Mouse (Mus musculus) limb, embryonic 10.5 days (tissue): ENCODE results near the gene Pxdc1. TPM values are rescaled to one million over a fixed set of nuclear protein-coding genes. Genes with fewer than 3 reads are reported as not detected.

Experiments
- DNase-seq: peaks from one replicate; pipeline ENCODE4 v3.0.0-alpha.2; 2017; ENCODE audit warnings: low spot score
- H3K27ac ChIP-seq: fragments of 300-500 bp; sonication (generic); 2 replicates; pipeline ENCODE4 v1.5.1; 2016; ENCODE audit warnings: mild to moderate bottlenecking
- H3K27me3 ChIP-seq: fragments of 300-500 bp; sonication (generic); 2 replicates; pipeline ENCODE4 v1.6.1; 2016; ENCODE audit warnings: low read depth, mild to moderate bottlenecking; ENCODE audit not compliant: poor library complexity, severe bottlenecking
- H3K36me3 ChIP-seq: fragments of 300-500 bp; sonication (generic); 2 replicates; pipeline ENCODE4 v1.6.1; 2016; ENCODE audit warnings: mild to moderate bottlenecking, moderate library complexity
- H3K4me1 ChIP-seq: fragments of 300-500 bp; sonication (generic); 2 replicates; pipeline ENCODE4 v1.6.1; 2016
- H3K4me3 ChIP-seq: fragments of 300-500 bp; sonication (generic); 2 replicates; pipeline ENCODE4 v1.5.1; 2016; ENCODE audit warnings: mild to moderate bottlenecking, moderate library complexity
- H3K9me3 ChIP-seq: fragments of 300-500 bp; sonication (generic); replicated peaks from 2 replicates; pipeline ENCODE4 v1.6.1; 2016; ENCODE audit warnings: mild to moderate bottlenecking
- WGBS: fragments of 180-500 bp; shearing (Covaris S2); methylation state at CpG from one replicate; pipeline ENCODE4 v1.1.7; 2016; 5-methylcytosine and 5-hydroxymethylcytosine counted together
- polyA plus RNA-seq: library from polyadenylated mRNA; unstranded; fragments of >200 nt; fragmentation: Nextera tagmentation; extraction: Ambion mirVana; gene quantifications from 2 replicates; pipeline ENCODE4 v1.2.1, GENCODE M21; 2016

The Pxdc1 gene
- polyA plus RNA-seq: 1.9 and 2.5 TPM in 2 replicates

DNA sequence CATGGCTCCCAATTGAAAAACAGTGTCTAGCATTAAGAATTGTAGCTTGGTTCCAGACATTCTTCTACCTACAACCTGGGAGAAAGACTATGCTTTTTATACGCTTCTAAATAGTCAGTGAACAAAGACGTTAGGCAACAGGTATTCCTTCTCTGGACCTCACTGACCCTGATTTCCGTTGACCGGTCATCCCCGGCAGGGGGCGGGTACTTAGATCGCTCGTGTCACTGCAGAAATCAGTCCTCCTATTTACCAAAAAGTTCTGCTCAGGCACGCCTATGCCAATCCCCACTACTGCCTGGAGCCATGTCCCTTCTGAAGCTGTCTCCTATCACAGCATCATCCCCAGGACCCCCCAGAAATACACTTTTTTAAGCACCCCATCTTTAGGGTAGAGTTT is at the start of gene Pxdc1:
TSS of gene Pxdc1 (minus strand) at position 96 of the 400 bp plus-strand sequence.
- DNase-seq: peak; percentile 58
- Histone ChIP-seq H3K36me3 (no peaks in the 10 kb centered on the region), H3K27me3 (peaks cover 62% of the 10 kb centered on the region), H3K4me3 (peak within 1 kb of the TSS; percentile 63), H3K4me1 (peaks cover 29% of the 10 kb centered on the region), H3K9me3 (no peaks in the 10 kb centered on the region), H3K27ac (peak within 1 kb of the TSS; percentile 81)
- WGBS: under 1% methylated on average over 9 of the region's 9 CpGs

DNA sequence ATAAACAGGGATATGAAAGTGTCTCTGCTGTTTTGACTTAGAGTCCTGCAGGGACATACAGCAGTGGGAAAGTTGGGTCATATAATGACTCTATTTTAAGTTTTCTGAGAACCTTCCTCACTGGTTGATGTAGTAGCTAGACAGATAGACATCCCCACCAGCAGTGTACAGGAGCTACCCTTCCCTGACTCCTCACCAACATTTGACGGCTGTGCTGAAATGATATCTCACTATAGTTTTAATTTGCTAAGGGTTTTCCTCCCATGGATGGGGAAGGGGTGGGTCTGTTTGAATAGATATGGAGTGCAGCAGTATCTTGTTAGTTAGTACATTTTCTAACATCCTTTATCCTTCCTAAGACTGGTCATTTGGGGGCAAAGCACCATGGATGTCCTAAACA is 47.3 kb upstream of the Pxdc1 start:
- no peak overlapping the region for H3K4me3 ChIP-seq
- no peak for DNase-seq
- H3K27ac ChIP-seq: no peak overlapping the region
- WGBS: 96% methylated on average over 1 of the region's 1 CpGs
- H3K27me3 ChIP-seq: no peaks in the 10 kb centered on the region
- 0 out of 2 replicates have a peak, but pooled peaks cover 2% of the 10 kb centered on the region for H3K4me1 ChIP-seq
- H3K9me3 ChIP-seq: no peaks in the 10 kb centered on the region
- no peaks in the 10 kb centered on the region for H3K36me3 ChIP-seq

DNA sequence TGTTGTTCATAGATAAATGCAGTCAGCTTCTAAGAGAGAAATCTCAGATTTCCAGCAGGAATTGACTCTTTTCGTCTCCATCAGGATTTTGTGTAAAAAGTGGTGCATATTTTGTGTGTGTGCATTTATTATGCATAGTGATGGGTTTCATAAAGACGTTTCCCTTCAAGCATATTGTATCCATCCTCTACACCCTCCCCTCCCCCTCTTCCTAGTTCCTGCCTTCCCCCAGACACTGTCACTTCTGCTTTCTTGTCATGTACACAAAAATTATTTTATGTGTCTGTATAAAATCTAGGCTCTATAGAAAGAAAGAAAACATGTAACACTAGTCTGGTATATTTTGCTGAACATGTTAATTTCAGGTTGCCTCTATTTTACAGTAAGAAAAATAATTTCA is 46.8 kb upstream of the Pxdc1 start:
- no peaks in the 10 kb centered on the region for H3K9me3 ChIP-seq
- H3K4me1 ChIP-seq: 0 out of 2 replicates have a peak, but pooled peaks cover 2% of the 10 kb centered on the region
- 85% methylated on average over 2 of the region's 2 CpGs for WGBS
- H3K4me3 ChIP-seq: no peak overlapping the region
- no peak overlapping the region for H3K27ac ChIP-seq
- H3K27me3 ChIP-seq: no peaks in the 10 kb centered on the region
- DNase-seq: no peak
- H3K36me3 ChIP-seq: no peaks in the 10 kb centered on the region

DNA sequence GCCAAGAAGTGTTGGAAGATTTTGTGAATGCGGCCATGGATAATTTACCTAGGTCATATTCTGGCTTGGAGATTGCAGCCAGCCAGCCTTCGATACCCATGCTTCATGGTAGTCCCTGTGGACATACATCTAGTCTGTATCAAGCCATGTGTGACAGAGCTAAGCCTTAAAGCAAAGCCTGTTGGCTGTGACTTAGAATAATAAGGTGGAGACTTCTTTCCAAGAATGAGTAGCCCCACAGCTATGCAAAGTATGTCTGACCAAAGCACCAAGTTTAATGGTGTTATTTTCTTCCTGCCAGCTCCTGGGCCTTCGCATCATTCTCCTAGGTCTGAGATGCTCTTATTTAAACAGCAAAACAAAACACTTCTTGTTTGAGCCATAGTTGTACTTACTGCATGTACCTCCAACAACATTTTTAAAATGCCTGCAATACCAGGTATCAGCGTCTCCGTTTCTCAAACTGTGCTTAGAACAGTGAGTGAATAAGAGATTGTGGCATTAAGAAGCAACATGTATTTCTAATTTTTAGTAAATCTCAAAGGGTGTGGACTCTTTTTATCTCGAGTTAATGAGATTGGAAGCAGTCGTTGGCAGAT is 43.5 kb upstream of the Pxdc1 start:
- DNase-seq: no peak
- no peak overlapping the region for H3K4me3 ChIP-seq
- no peak overlapping the region for H3K27ac ChIP-seq
- H3K9me3 ChIP-seq: no peaks in the 10 kb centered on the region
- 87% methylated on average over 7 of the region's 7 CpGs for whole genome bisulfite sequencing
- no peaks in the 10 kb centered on the region for H3K27me3 ChIP-seq
- no peaks in the 10 kb centered on the region for H3K36me3 ChIP-seq
- H3K4me1 ChIP-seq: 0 out of 2 replicates have a peak, but pooled peaks cover 2% of the 10 kb centered on the region

DNA sequence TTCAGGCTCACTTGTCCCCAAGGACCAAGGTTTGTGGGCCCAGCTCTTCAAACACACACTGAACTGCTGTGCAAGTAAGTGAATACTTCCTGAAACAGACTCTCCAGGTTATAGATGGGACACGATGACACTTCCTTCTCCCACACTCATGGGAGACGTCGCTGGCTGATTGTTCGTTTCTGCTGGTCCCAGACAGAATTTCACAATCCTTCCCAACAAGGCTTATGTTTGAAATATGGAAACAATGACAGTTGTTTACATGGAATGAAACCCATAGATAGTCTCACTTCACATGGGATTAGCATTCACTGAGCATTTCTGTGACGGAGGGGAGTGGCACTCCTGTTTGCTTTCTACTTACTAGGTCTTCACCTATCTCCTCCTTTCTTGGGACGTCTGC is 39.8 kb upstream of the Pxdc1 start:
- WGBS: 86% methylated on average over 6 of the region's 6 CpGs
- 0 out of 2 replicates have a peak, but pooled peaks cover 2% of the 10 kb centered on the region for H3K4me1 ChIP-seq
- H3K9me3 ChIP-seq: no peaks in the 10 kb centered on the region
- no peak for DNase-seq
- H3K27ac ChIP-seq: no peak overlapping the region
- no peaks in the 10 kb centered on the region for H3K27me3 ChIP-seq
- no peak overlapping the region for H3K4me3 ChIP-seq
- H3K36me3 ChIP-seq: no peaks in the 10 kb centered on the region

DNA sequence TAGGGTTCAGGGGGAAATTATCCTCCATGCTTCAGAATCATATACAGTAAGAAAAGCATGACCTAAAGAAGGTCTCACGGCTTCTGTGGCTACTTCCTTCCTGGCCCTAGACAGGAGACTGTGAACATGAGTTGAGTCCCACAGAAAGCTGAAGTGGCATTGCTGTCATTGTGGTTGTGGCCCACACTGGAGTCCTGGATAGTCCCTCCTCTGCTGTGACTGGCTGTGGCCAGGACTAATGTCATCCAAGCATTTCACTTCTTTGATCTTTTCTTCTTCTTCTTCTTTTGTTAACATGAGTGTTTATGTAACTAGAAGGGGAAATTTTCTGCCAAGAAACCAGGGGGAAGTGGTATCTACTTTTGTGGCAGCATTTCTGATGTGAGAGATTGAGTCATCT is 37.8 kb upstream of the Pxdc1 start:
- no peaks in the 10 kb centered on the region for H3K36me3 ChIP-seq
- H3K9me3 ChIP-seq: no peaks in the 10 kb centered on the region
- WGBS: 93% methylated on average over 1 of the region's 1 CpGs
- no peak overlapping the region for H3K27ac ChIP-seq
- peaks cover 4% of the 10 kb centered on the region; the same call in 1 of the 2 replicates for H3K4me1 ChIP-seq
- no peaks in the 10 kb centered on the region for H3K27me3 ChIP-seq
- no peak overlapping the region for H3K4me3 ChIP-seq
- DNase-seq: no peak

DNA sequence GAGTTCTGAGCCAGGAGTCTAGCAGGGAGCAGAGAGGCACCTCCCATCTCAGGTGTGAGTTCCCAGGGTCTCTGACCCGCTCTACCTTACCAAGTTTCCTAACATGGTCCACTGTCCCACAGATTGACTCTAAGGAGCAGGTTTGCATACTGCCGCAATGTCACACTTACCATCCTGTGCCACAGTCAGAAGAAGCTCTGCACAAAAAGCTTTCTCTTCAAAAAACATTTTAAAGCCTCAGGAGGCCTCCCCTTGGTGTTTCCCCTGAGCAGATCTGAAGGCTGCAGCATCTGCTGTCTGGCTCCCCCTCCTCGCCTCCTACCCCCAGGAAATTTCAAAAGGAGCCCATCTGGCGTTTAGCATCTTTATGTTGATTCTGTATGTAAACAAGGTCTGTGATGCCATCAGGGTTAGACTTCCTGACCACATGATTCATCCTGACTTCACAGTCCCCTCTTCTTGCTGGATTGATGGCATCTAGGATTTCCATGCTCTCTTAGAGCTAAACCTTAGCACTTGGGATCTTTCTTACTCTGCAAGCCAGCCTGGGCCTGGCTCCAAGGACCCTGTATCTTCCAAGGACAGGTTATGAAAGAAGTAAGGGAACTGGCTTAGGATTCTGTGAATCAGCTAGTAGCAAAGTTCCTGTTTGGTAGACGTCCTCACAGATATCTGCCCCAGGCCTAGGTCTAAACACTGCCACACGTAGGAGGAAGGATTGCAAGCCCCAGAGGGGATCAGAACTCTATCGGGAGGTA is 31.9 kb upstream of the Pxdc1 start:
- WGBS: 66% methylated on average over 7 of the region's 7 CpGs
- Histone ChIP-seq H3K4me1 (peaks cover 4% of the 10 kb centered on the region; the same call in 1 of the 2 replicates), H3K36me3 (no peaks in the 10 kb centered on the region), H3K27me3 (no peaks in the 10 kb centered on the region), H3K27ac (no peak overlapping the region), H3K4me3 (no peak overlapping the region), H3K9me3 (no peaks in the 10 kb centered on the region)
- no peak for DNase-seq

DNA sequence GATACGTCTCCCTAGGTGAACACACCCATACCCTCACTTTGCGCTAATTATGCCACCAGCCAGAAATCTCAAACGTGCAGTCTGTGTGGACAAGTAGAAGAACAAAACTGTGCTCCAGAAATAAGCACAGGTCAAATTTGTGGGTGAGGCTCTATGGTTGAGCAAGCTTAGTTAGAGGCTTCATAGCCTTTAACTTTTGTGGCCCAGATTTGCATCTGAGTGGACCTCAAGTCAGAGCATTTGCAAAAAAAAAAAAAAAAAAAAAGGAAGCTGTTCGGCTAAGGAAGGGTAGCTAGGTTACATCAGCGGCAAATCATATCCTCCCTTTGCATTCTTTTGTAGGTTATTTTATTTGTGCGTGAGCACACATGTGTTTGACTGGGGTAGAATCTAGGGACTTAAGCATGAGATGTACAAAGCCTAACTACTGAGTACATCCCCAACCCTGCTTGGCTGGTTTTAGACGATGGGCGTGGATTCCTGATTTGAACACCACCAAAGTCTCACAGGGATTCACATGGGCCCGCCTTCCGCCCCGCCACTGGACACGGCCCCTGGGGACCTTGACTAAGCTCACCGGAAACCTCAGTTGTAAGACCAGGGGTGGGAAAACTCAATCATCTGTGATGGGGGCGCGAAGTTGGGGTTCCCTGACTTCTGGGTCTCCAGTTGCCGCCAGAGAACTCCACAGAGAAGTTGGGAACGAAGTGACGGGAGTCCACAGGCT is 30.6 kb upstream of the Pxdc1 start:
- DNase-seq: no peak
- H3K4me3 ChIP-seq: no peak overlapping the region
- WGBS: 94% methylated on average over 18 of the region's 18 CpGs
- no peaks in the 10 kb centered on the region for H3K27me3 ChIP-seq
- H3K9me3 ChIP-seq: no peaks in the 10 kb centered on the region
- H3K4me1 ChIP-seq: peaks cover 4% of the 10 kb centered on the region; the same call in 1 of the 2 replicates
- H3K27ac ChIP-seq: no peak overlapping the region
- H3K36me3 ChIP-seq: no peaks in the 10 kb centered on the region

DNA sequence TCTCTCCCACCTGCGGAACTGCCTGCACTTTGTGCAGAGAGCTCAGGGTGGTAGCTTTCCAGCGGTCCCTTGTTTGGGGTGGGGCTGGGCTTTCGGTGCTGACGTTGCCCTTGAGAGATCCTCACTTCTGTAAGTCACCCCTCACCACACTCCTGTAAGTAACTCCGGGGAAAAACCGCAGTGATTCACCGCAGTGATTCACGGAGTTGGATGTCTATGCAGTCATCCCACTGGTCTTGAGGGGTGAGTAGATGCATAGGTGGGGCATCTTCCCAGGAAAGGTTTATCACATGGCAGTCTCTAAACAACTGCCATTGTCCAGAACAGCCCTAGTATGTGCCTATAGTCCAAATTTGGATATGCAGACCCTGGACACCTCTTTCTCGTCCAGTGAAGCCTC is 30.0 kb upstream of the Pxdc1 start:
- Histone ChIP-seq H3K9me3 (no peaks in the 10 kb centered on the region), H3K4me3 (no peak overlapping the region), H3K27me3 (no peaks in the 10 kb centered on the region), H3K4me1 (peaks cover 4% of the 10 kb centered on the region; the same call in 1 of the 2 replicates), H3K27ac (no peak overlapping the region; the same call in 1 of the 2 replicates), H3K36me3 (no peaks in the 10 kb centered on the region)
- DNase-seq: no peak
- 86% methylated on average over 9 of the region's 9 CpGs for WGBS

DNA sequence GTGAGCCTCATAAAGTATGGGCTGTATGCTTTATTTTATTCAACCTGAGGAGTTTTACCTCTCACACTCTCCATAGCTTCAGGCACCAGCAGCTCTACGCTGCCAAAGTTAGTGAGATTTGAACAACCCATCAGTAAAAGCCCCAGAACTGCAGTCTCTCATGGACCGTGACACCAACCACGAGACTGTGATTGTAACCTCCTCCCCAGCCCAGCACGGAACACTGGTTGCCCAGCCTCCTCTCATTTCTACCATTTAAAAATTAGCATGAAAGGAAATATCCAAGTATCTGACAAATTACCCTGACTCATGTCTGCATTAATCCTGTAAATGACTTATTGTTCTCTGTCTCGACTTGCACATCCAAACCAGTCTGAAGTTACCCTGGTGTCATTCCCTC is 23.2 kb upstream of the Pxdc1 start:
- Histone ChIP-seq H3K27me3 (no peaks in the 10 kb centered on the region), H3K4me3 (no peak overlapping the region), H3K9me3 (no peaks in the 10 kb centered on the region), H3K36me3 (no peaks in the 10 kb centered on the region), H3K4me1 (peaks cover 5% of the 10 kb centered on the region; the same call in 1 of the 2 replicates), H3K27ac (no peak overlapping the region)
- 82% methylated on average over 5 of the region's 5 CpGs for WGBS
- no peak for DNase-seq

DNA sequence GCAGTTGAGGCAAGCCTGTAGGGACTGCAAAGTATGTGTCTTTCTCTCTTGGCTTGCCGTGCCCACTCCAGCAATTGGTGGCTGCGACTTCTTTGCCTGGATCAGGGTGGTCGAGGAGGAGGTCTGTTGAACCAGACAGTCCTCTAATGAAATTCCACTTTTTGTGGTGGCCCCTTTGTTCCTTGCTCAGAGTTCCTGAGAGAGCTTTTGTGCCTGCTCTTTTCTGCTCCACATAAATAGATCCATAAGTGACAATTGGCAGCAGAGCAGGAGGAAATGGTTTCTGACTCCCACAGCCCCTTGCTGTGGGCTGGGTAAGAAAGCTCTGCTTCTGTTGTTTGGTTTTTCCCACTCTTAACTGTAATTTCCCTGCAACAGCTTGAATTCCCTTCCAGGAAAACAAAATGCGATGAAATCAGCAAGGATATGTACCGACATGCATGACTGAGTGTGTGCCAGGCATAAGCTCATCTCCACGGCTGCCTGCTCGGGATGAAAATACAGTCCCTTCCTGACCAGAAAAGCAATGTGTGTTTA is 22.6 kb upstream of the Pxdc1 start:
- WGBS: 79% methylated on average over 7 of the region's 7 CpGs
- H3K9me3 ChIP-seq: no peaks in the 10 kb centered on the region
- H3K4me3 ChIP-seq: no peak overlapping the region
- peaks cover 5% of the 10 kb centered on the region; the same call in 1 of the 2 replicates for H3K4me1 ChIP-seq
- DNase-seq: no peak
- H3K36me3 ChIP-seq: no peaks in the 10 kb centered on the region
- H3K27ac ChIP-seq: no peak overlapping the region
- H3K27me3 ChIP-seq: no peaks in the 10 kb centered on the region

DNA sequence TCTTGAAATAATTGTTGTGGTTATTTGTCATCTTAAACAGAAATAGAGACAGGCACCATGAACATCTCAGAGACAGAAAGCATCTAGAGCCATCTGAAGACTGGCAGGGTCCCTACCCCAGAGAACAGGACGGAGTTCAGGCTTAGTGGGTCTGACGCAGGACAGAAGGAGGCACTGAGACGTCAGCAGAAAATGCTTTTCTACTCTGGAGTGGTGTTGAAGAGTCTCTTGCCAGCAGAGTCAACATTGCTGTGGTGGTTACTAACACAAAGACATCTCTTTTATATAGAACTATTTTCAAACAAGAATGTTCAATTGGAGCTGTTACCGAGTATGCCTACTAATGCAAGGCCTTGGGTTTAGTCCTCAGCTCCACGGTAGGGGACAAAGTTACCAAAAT is 20.1 kb upstream of the Pxdc1 start:
- Histone ChIP-seq H3K9me3 (no peaks in the 10 kb centered on the region), H3K4me1 (peaks cover 8% of the 10 kb centered on the region; the same call in 1 of the 2 replicates), H3K27me3 (no peaks in the 10 kb centered on the region), H3K27ac (no peak overlapping the region), H3K4me3 (no peak overlapping the region), H3K36me3 (no peaks in the 10 kb centered on the region)
- no peak for DNase-seq
- WGBS: 88% methylated on average over 5 of the region's 5 CpGs
